Mouse (Mus musculus) B cell, adult 2 months (primary cell): ENCODE data around the gene Grin2a.

Experiments
- DNase-seq, 2 experiments: peaks; one replicate each; pipeline ENCODE4 v3.0.0; 2022

Gene Grin2a

GRCm38 (mm10) chr16:9865039-9865438 is 130.3 kb downstream of the Grin2a start:
- no peak for DNase-seq

- DNase-seq = no peak
These were observed 137.6 kb downstream of the Grin2a start for GRCm38 (mm10) chr16:9857758-9858157.

- no peak for DNase-seq
These were observed 143.9 kb downstream of the Grin2a start for GRCm38 (mm10) chr16:9851265-9851988.

- DNase-seq = no peak
These were observed 153.9 kb downstream of the Grin2a start for GRCm38 (mm10) chr16:9841496-9841895.

GRCm38 (mm10) chr16:9836542-9836941 is 158.8 kb downstream of the Grin2a start:
- no peak for DNase-seq

- no peak for DNase-seq
These were observed 161.1 kb downstream of the Grin2a start for GRCm38 (mm10) chr16:9834236-9834635.

GRCm38 (mm10) chr16:9825110-9825483 is 170.3 kb downstream of the Grin2a start:
- DNase-seq = no peak

GRCm38 (mm10) chr16:9824436-9825109 is 170.8 kb downstream of the Grin2a start:
- no peak for DNase-seq

GRCm38 (mm10) chr16:9823686-9824085 is 171.7 kb downstream of the Grin2a start:
- no peak for DNase-seq

GRCm38 (mm10) chr16:9819508-9819907 is 175.9 kb downstream of the Grin2a start:
- DNase-seq = no peak

- DNase-seq = no peak
These were observed 194.0 kb downstream of the Grin2a start for GRCm38 (mm10) chr16:9801338-9801737.

GRCm38 (mm10) chr16:9800221-9800620 is 195.1 kb downstream of the Grin2a start:
- DNase-seq = no peak

GRCm38 (mm10) chr16:9792976-9793375 is 202.4 kb downstream of the Grin2a start:
- DNase-seq = no peak

GRCm38 (mm10) chr16:9786261-9786660 is 209.1 kb downstream of the Grin2a start:
- DNase-seq = no peak

GRCm38 (mm10) chr16:9785821-9786220 is 209.5 kb downstream of the Grin2a start:
- DNase-seq = no peak

GRCm38 (mm10) chr16:9768981-9769380 is 226.4 kb downstream of the Grin2a start:
- DNase-seq = no peak

- no peak for DNase-seq
These were observed 227.0 kb downstream of the Grin2a start for GRCm38 (mm10) chr16:9768356-9768755.

GRCm38 (mm10) chr16:9767946-9768345 is 227.4 kb downstream of the Grin2a start:
- DNase-seq = no peak

GRCm38 (mm10) chr16:9764086-9764485 is 231.3 kb downstream of the Grin2a start:
- DNase-seq = no peak

GRCm38 (mm10) chr16:9760347-9760746 is 235.0 kb downstream of the Grin2a start:
- DNase-seq = no peak

- DNase-seq = no peak
These were observed 238.5 kb downstream of the Grin2a start for GRCm38 (mm10) chr16:9756849-9757248.

GRCm38 (mm10) chr16:9754061-9754460 is 241.3 kb downstream of the Grin2a start:
- no peak for DNase-seq

GRCm38 (mm10) chr16:9753045-9753444 is 242.3 kb downstream of the Grin2a start:
- no peak for DNase-seq

- DNase-seq = no peak
These were observed 242.8 kb downstream of the Grin2a start for GRCm38 (mm10) chr16:9752600-9752999.
